Mouse (Mus musculus) CD4-positive, CD25-positive, alpha-beta regulatory T cell, adult 2 months (primary cell): Measurements from ENCODE around the gene Rab25.

Source experiments
- DNase-seq: peaks from one replicate; pipeline ENCODE4 v3.0.0-alpha.2; 2012; ENCODE audit warnings: low read depth, low spot score

Rab25 gene

DNA sequence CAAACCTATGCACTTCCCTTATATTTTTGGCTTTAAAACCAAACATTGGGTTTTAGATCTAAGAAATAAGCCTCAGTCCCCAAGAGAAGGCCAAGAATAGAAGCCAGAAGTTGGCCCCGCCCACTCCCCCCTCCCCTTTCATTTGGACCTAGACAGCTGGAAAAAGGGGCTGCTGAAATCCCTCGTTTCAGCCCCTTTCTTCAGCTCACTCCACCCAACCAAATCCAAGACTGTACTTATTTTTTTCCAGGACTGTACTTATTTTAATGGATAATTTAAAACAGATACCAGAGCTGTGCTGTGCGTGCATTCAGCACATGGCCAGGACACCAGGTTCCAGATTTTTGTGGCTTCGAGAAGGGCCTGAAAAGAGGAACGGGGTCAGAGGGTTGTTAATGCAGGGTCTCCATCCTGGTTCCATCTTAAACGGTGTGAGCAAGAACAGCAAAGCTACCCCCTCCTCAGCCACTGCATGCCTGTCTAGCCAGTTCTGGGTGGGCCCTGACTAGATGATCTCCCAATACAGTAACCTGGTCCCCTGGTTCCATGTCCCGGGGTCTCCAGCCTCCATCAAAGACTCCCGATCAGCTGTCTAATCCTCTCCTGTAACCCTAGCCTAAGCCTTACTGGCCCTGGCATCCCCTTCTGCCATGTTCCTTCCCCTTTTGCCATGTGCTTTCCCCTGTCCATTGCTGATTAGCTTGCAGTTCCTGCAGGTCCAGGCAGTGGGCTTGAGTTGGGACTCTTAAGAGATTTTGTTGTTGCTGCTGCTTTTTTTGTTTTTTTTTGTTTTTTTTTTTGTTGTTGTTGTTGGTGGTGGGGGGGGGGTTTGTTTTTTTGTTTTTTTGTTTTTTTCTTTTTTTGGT lies 44.0 kb downstream of the Rab25 start:
- no peak for DNase-seq

DNA sequence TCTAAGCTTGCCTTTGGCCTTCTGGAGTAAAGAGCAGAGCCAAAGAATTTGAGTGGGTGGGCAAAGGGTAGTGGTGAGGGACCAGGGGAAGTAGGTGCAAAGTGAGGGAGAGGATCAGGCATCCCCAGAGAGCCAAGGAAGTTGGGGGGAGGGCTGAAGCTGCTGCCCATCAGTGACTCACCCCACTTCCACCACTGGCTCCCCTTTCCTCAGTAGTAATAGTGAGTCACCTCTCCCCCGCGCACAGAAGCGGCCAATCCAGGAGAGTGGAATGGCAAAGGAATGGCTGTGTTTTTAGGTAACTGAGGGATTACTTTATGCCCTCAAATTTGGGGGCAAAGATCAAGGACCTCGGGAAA lies 44.6 kb downstream of the Rab25 start:
- no peak for DNase-seq

DNA sequence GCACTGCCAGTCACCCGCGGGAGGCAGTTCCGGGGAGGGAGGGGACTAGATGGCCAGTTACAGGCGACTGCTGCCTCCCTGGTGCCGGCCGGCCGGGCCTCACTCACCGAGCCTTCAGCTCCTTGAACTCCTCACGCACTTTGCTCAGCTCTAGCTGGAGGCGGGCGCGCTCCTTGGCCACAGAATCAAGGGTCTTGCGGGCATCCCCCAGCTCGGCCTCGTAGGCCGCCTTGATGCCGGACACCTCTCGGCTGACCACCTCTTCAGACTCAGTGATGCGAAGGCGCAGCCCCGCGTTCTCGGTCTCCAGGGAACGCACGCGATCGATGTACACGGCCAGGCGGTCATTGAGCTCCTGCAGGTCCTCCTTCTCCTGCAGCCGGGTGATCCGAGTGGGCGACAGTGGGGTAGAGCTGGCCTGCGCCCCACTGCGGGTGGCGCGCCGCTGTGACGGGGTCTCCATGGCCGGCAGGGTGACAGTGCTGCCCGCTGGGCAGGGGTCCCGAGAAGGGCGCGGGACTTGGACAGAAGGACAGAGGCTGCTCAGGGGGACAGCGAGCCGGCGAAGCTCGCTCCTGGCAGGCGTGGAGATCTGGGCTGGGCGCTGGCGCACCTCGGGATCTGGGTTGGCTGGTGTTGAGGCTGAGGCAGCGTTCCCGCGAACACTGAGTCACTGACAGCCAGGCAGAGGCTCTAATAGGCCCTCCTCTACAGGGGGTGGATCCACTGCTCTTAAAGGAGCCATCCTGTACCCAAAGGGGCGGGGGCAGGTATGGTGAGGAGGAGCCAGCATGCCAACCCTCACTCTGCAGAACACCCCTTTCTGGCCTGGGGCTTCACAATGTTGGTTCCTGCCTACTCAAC lies 45.2 kb downstream of the Rab25 start:
- DNase-seq, result peak; percentile 86

DNA sequence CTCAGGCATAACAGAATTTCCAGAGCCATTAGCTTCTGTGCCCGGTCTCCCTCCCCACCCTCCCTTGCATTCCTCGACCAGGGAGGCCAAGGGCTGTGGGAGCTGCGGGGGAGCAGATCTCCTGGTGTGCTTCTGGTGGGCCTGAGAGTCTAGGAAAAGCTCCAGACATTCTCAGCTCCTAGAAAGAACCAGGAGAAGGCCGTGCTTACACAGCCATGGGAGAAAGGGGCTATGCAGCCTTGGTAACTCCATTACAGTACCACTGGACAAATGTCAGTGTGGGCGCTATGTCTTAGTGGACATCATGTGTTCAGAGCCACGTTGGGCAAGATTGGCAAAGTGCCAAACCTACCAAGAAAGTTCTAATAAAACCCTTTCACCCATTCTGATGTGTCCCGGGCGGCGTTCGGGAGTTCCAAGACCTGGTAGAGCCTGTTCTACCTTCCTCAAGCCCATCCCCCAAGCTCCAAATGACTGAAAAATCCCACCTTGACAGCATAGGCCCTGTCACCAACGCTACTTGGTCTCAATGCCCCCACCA lies 46.0 kb downstream of the Rab25 start:
- DNase-seq, result no peak

DNA sequence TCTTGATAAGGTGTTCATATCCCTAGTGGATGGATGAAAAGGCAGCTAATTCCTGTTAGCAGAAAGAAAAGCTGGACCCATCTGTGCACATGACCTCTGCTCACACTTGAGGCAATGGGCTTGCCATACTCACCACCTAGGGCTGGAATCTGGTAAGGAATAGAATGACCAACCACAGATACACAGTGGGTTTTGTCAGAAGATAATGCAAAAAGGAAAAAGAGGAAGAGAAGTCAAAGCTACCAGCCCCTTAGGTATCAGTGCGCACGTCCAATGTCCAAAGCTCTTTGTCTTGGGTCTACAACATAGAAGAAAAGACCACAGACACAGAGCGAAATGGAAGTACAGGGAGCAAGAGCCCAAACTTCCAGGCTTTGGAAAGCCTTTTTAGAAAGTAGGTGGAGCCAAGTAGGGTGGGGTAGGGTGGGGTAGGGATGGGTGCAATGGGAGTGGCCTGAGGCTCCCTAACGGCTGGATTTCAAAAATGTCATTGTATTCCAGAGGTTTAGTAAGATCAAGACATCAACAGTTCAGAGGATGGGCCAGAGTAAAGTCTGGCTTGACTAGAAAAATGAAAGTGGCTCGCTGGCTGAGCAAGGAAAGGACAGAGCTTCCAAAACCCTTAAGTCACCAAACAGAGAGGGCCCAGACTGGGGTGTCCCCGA lies 46.6 kb downstream of the Rab25 start:
- no peak for DNase-seq

GRCm38 (mm10) chr3:88500655-88501365 lies 47.3 kb downstream of the Rab25 start:
- no peak for DNase-seq

GRCm38 (mm10) chr3:88500087-88500486 lies 48.0 kb downstream of the Rab25 start:
- DNase-seq, result no peak

DNA sequence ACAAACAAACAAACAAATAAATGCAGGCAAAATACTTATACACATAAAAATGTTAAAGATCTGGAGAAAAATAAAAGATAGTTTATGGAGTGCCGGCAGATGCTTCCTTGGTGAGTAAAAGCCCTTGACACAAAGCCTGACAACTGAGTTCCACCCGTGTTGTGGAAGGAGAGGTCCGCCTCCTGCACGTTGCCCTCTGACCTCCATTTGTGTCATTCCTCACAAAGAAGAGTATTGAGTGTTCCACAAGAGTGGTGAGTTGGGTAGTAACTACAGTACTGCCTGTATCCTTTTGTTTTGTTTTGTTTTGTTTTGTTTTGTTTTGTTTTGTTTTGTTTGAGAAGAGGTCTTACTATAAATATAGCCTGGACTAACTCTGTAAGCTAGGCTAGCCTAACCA lies 48.5 kb downstream of the Rab25 start:
- DNase-seq, result no peak

- no peak for DNase-seq
These were observed 52.2 kb downstream of the Rab25 start for GRCm38 (mm10) chr3:88495741-88496415.

- DNase-seq, result peak; percentile 41
These were observed 53.1 kb downstream of the Rab25 start for GRCm38 (mm10) chr3:88494836-88495628.

GRCm38 (mm10) chr3:88493706-88494582 lies 54.2 kb downstream of the Rab25 start:
- no peak for DNase-seq
